Mouse (Mus musculus) cerebellum, adult (tissue): Measurements from ENCODE around the gene Rab5c.

Experiments used
- ATAC-seq: cut with Nextera tagmentation; 2 replicates; pipeline ENCODE4 v1.9.2; 2017; ENCODE audit warnings: mild to moderate bottlenecking, moderate library complexity, mixed read lengths; ENCODE audit not compliant: insufficient number of reproducible peaks, low FRiP score, low TSS enrichment

Gene Rab5c

GRCm38 (mm10) chr11:100754021-100754692, 16.1 kb upstream of the Rab5c start:
- ATAC-seq: no peak

DNA sequence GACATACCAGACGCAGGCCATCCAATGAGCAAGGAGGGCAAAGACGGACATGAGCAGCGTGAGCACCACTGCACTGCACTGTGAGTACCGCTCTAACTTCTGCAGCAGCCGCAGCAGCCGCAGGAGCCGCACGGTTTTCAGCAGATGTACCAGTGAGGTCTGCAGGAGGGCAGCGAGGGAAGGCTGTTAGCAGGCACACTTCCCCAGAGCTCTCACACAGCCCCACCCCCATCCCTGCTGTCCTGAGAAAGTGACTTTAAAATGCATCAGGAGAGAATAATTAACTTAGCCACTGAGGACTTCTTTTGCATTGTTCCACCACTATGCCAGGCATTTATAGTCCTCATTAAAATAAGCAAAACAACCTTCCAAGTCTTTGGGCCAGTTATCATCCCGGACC, 14.3 kb upstream of the Rab5c start:
- ATAC-seq: no peak

DNA sequence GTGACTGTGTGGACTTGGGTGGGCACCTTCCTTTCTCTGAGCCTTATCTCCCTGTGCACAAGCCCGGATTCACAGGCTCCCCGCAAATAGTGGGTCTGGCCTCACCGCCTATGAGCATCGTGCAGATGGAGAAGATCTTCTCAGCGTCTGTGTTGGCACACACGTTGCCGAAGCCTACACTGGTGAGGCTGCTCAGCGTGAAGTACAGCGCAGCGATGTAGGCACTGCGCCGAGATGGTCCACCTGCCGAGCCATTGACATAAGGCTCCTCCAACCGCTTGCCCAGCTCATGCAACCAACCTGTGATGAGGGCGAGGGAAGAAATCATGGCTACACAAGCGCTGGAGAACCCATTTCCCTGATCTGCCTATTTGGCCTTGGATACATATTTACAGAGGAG, 12.1 kb upstream of the Rab5c start:
- no peak for ATAC-seq

DNA sequence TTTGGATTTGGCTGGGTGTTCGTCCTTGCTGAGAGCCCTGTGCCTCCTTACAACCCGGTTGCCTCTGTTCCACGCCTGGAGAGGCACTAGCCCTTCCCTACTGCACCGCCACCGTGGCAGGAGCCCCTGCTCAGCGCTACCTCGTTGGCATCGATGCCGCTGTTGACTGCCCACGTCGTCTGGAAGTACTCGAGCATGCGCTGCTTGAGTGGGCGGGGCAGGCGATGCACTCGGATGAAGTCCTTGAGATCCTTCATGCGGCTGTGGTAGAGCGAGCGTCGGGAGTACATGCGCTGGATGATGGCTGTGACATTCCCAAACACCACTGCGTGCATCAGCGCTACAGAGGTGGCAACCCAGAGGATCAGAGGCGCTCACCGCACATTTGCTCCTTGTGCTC, 11.5 kb upstream of the Rab5c start:
- ATAC-seq: no peak

DNA sequence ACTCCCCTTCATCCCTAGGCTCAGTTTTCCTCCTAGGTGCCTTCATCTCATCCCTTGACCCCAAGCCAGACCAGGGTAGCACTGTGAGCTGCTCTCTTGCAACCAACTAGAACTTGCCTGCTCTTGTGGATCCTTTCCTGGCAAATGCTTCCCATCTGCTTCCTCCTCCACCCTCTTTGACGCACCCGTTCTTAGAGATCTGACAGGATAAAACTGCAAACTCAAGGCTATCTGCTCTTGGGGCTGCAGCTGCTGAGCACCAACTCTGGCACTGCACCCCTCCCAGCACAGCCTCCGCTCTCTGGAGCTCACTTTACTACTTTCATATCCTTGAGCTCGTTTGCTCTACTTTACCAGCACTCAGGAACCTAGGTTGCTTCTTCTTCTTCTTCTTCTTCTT, 10.6 kb upstream of the Rab5c start:
- ATAC-seq: no peak

DNA sequence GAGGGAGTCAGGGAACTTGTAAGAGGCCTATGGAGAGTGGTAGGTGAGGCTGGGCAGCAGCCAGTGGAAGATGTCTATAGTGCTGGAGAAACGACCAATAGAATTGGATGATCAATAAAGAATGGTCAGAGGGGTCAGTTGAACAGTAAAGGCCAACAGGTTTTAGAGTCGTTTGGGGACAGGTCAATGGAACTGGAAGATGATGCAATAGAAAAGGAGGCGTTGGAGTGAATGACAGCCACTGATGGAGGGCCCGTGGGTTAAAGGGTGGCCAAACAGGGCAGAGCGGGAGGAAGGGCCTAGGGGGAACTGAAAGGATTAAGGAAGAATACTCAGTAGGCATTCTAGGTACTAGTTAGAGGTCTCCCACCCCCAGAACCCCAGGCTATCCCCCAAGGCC, 9.1 kb upstream of the Rab5c start:
- ATAC-seq: no peak

DNA sequence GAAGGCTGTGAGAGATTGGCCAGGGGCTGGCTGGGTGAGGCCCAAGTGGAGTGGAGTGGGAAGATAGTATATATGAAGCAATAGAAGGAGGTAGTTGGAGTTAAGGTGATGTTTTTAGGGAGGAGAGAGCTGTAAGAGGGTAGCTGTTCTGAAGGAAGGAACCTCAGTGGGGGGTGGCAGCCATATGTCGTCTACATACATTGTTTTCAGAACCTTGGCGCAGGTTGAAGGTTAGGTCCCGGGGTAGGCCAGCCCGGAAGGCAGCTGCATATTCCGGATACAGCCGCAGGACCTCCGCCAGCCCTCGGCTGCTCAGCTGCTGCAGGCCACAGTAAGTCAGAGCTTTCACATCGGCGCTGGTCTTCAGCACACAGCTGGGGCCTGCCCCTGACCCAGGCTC, 8.5 kb upstream of the Rab5c start:
- no peak for ATAC-seq

GRCm38 (mm10) chr11:100745085-100745484, 7.1 kb upstream of the Rab5c start:
- ATAC-seq: no peak

- ATAC-seq: no peak
These were observed 3.3 kb upstream of the Rab5c start for GRCm38 (mm10) chr11:100741348-100741747.

DNA sequence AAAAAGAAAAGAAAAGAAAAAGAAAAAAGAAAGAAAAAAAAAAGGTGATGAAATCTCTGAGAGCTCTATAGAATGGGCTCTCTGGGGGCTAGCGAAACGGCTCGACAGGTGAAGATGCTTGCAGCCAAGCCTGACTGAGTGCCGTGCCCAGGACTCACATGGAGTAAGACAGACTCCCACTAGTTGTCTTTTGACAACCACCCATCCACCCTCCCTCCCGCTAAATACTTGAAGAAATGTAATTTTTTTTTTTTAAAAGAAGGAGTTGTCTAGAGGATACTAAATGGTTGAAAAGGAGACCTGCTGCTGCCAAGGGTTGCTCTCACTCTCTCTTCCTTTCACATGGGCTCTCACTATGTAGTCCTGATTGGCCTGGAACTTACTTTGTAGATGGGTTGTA, 734 bp upstream of the Rab5c start:
- no peak for ATAC-seq

- no peak for ATAC-seq
These were observed 796 bp downstream of the Rab5c start for GRCm38 (mm10) chr11:100737105-100737733.

DNA sequence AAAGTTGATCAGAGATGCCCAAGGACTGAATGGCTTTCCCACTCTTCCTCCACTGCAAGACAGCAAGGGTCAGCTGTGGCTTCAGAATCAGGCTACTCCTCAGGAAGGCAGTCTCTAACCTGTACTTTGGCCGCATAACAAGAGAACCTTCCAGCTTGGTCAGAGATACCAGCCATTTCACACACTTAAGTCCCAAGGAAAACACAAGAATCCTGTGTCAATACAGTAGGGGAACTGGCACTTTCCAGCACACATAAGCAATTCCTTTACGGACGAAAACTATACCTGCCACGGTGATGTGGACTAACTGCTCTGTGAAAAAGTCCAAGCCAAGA, 1.3 kb downstream of the Rab5c start:
- ATAC-seq: no peak

- no peak for ATAC-seq
These were observed 1.9 kb downstream of the Rab5c start for GRCm38 (mm10) chr11:100735954-100736745.

GRCm38 (mm10) chr11:100735134-100735865, 2.7 kb downstream of the Rab5c start:
- no peak for ATAC-seq

DNA sequence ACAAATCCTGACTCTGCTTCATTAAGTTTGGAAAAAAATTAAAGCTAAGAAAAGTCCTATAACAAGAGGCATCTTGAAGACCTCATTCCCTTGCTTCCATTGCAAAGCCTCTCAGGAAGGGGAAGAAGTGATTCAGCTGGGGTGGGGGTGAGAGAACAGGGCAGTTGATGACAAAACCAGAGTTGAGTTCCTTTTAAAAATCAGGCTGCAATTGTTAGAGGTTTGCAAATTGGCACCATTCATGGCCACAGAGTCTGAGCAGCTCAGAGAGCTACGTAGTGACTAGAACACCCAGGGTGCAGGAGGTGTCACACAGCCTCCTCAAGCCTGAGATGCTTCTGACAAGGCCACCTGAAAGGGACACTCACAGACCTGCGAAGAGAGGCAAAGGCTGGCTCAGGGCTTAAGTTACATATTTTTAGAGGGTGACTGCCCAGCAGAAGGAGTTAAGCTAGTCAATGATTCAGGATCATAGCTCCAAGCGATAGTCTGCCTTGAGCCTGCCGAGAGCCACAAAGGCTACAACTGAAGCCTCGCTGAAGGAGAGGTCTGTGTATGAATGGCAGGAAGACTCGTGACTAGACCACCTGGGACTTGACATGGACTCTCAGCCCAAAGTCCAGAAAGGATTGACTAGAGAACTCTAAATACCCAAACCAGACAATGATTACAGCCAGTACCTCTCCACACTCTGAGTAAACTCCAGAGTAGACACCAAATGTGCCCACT, 7.4 kb downstream of the Rab5c start:
- ATAC-seq: no peak

DNA sequence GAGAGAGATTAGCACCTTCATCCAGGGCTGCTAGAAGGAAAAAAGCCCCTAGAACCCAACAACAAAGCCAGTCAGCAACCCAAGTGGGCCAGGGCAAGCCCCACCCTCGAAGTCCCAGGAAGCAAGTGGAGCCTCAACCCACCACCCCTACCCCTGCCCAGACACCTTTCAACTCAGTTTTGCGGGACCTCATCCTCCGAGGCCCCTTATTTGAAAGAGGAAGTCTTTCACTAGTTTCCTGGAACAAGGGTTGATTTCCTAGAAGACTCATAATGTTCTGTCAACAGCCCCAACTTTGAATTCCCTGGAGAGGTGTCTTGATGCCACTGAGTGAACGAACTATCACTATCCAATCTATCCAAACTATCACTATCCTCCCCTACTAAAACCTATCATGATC, 8.0 kb downstream of the Rab5c start:
- ATAC-seq: no peak

GRCm38 (mm10) chr11:100728601-100729000, 9.4 kb downstream of the Rab5c start:
- no peak for ATAC-seq

GRCm38 (mm10) chr11:100727201-100727600, 10.8 kb downstream of the Rab5c start:
- no peak for ATAC-seq

GRCm38 (mm10) chr11:100724919-100725512, 13.0 kb downstream of the Rab5c start:
- ATAC-seq: no peak

- no peak for ATAC-seq
These were observed 15.5 kb downstream of the Rab5c start for GRCm38 (mm10) chr11:100722493-100723028.
